Mouse (Mus musculus): ENCODE data around the gene Maco1. TPM values are rescaled to one million over a fixed set of nuclear protein-coding genes. Genes with fewer than 3 reads are reported as not detected.

Maco1 gene
- polyA plus RNA-seq, 1 experiment, result 14.6 TPM

DNA sequence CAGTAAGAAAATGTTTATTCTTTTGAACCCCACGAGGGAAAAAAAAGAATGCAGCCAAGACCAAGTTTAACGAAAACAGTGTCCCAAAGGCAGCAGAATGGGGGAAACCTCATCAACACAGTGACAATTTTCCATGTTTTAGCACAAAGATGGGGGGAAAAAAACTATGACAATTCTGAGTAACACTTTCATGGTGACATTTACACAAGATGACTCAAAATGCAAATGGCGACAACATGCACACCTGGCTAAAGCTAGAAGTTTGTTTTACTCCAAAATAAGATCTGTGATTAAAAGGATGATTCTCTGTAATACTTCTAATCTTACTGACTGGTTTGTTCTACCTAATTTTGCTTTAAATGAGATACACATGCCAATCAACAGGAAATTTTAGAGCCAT lies 50.4 kb downstream of the Maco1 start:
- Histone ChIP-seq H3K4me3 (ENCODE audit: insufficient read depth, poor library complexity, severe bottlenecking) (no peak overlapping the region), H3K36me3 (ENCODE audit: control insufficient read depth, insufficient read depth) (peaks cover 40% of the 10 kb centered on the region), H3K27me3 (ENCODE audit: control insufficient read depth, insufficient read depth, insufficient read length) (no peaks in the 10 kb centered on the region), H3K79me3 (ENCODE audit: low read depth) (no peaks in the 10 kb centered on the region), H3ac (ENCODE audit: control insufficient read depth, insufficient read length, low read depth) (no peak overlapping the region), H3K79me2 (ENCODE audit: control insufficient read depth, insufficient read depth) (no peaks in the 10 kb centered on the region)
- TF ChIP-seq MYOG (IDR thresholded peaks at IDR 0.05; ENCODE audit: control insufficient read depth, extremely low read depth, insufficient read length) (no peak), FOSL1 (IDR thresholded peaks at IDR 0.05; ENCODE audit: insufficient read depth, low read length, poor library complexity, severe bottlenecking) (no peak), MAX (IDR thresholded peaks at IDR 0.05) (no peak)

DNA sequence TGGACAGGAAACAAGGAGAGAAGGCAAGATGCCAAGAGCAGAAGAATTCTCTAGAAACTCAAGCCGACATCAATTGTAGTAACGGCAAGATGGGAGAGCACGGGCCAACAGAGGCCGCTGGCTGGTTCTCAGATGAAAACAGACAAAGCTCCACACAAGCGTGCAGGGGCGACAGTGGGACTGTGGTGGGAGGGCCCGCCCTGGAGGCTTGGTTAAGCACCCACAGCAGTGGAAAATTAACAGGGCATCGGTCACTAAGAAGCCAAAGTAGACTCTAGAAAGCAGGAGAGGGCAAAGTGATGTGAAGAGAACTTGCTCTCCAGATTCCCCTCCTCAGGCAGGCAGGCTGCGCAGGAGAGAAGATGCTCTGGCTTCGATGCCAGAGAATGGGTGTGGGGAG lies 51.0 kb downstream of the Maco1 start:
- Histone ChIP-seq H3K27me3 (ENCODE audit: control insufficient read depth, insufficient read depth, insufficient read length) (no peaks in the 10 kb centered on the region), H3ac (ENCODE audit: control insufficient read depth, insufficient read length, low read depth) (no peak overlapping the region), H3K36me3 (ENCODE audit: control insufficient read depth, insufficient read depth) (peaks cover 36% of the 10 kb centered on the region), H3K79me2 (ENCODE audit: control insufficient read depth, insufficient read depth) (no peaks in the 10 kb centered on the region), H3K4me3 (ENCODE audit: insufficient read depth, poor library complexity, severe bottlenecking) (no peak overlapping the region), H3K79me3 (ENCODE audit: low read depth) (no peaks in the 10 kb centered on the region)
- TF ChIP-seq MAX (IDR thresholded peaks at IDR 0.05) (no peak), MYOD1 (IDR thresholded peaks at IDR 0.05; ENCODE audit: control insufficient read depth, insufficient read length, low read depth) (no peak), CTCF (IDR thresholded peaks at IDR 0.05; ENCODE audit: control insufficient read depth, insufficient read depth, insufficient read length) (no peak), CEBPB (IDR thresholded peaks at IDR 0.05; ENCODE audit: low read depth) (no peak), FOSL1 (IDR thresholded peaks at IDR 0.05; ENCODE audit: insufficient read depth, low read length, poor library complexity, severe bottlenecking) (no peak), USF1 (IDR thresholded peaks at IDR 0.05; ENCODE audit: low read depth) (no peak), MYOG (IDR thresholded peaks at IDR 0.05; ENCODE audit: control insufficient read depth, extremely low read depth, insufficient read length) (no peak)

DNA sequence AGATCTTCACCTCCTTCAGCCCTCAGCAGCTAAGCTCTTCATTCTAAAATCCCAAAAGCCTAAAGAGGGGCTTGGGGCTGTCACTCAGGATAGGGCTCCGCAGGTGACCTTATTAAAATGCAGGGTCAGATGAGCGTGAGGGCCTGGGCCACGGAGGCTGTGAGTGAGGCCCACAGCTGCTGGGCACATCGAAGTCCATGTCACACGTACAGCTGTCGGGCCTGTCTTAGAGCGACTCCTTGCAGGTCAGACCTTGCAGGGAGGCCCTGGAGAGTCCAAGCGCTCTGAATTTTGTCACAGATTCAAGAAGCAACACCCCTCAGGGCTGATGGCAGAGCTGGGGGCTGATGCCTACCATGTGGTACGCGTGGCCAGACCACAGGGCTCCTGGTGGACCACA lies 52.5 kb downstream of the Maco1 start:
- H3K36me3 ChIP-seq (ENCODE audit: control insufficient read depth, insufficient read depth), result peaks cover 23% of the 10 kb centered on the region
- no peak overlapping the region for H3ac ChIP-seq (ENCODE audit: control insufficient read depth, insufficient read length, low read depth)
- H3K79me3 ChIP-seq (ENCODE audit: low read depth), result no peaks in the 10 kb centered on the region
- H3K4me3 ChIP-seq (ENCODE audit: insufficient read depth, poor library complexity, severe bottlenecking), result no peak overlapping the region
- H3K79me2 ChIP-seq (ENCODE audit: control insufficient read depth, insufficient read depth), result no peaks in the 10 kb centered on the region
- no peaks in the 10 kb centered on the region for H3K27me3 ChIP-seq (ENCODE audit: control insufficient read depth, insufficient read depth, insufficient read length)
- TF ChIP-seq MYOD1 (IDR thresholded peaks at IDR 0.05; ENCODE audit: control insufficient read depth, insufficient read length, low read depth), result no peak
- TF ChIP-seq CEBPB (IDR thresholded peaks at IDR 0.05; ENCODE audit: low read depth), result no peak
- TF ChIP-seq CTCF (IDR thresholded peaks at IDR 0.05; ENCODE audit: control insufficient read depth, insufficient read depth, insufficient read length), result no peak
- TF ChIP-seq FOSL1 (IDR thresholded peaks at IDR 0.05; ENCODE audit: insufficient read depth, low read length, poor library complexity, severe bottlenecking), result no peak
- no peak for TF ChIP-seq MYOG (IDR thresholded peaks at IDR 0.05; ENCODE audit: control insufficient read depth, extremely low read depth, insufficient read length)
- TF ChIP-seq MAX (IDR thresholded peaks at IDR 0.05), result no peak
- TF ChIP-seq USF1 (IDR thresholded peaks at IDR 0.05; ENCODE audit: low read depth), result no peak

DNA sequence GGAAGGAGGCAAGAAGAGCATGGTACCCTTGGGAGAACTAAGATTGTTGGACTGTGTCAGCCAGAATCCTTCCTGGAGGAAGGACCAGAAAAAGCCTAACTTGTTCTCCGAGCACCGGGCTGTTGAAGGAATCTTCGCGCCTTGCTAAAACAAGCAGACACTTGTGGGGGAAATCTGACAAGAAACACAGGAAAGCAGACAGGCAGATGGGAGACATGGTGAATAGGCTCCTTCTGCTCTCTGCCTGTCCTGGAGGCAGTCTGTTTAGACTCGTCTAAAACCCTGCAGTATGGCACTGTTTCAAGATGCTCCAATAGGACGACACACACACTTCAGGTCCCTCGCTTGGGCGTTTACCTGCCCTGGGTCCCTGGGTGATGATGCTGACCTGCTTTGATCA lies 53.0 kb downstream of the Maco1 start:
- TF ChIP-seq CTCF (IDR thresholded peaks at IDR 0.05; ENCODE audit: control insufficient read depth, insufficient read depth, insufficient read length) (no peak), CEBPB (IDR thresholded peaks at IDR 0.05; ENCODE audit: low read depth) (no peak), MAX (IDR thresholded peaks at IDR 0.05) (no peak), MYOD1 (IDR thresholded peaks at IDR 0.05; ENCODE audit: control insufficient read depth, insufficient read length, low read depth) (no peak), FOSL1 (IDR thresholded peaks at IDR 0.05; ENCODE audit: insufficient read depth, low read length, poor library complexity, severe bottlenecking) (no peak), USF1 (IDR thresholded peaks at IDR 0.05; ENCODE audit: low read depth) (no peak), MYOG (IDR thresholded peaks at IDR 0.05; ENCODE audit: control insufficient read depth, extremely low read depth, insufficient read length) (no peak)
- no peaks in the 10 kb centered on the region for H3K79me3 ChIP-seq (ENCODE audit: low read depth)
- H3K79me2 ChIP-seq (ENCODE audit: control insufficient read depth, insufficient read depth), result no peaks in the 10 kb centered on the region
- H3K36me3 ChIP-seq (ENCODE audit: control insufficient read depth, insufficient read depth), result peaks cover 19% of the 10 kb centered on the region
- no peak overlapping the region for H3ac ChIP-seq (ENCODE audit: control insufficient read depth, insufficient read length, low read depth)
- H3K27me3 ChIP-seq (ENCODE audit: control insufficient read depth, insufficient read depth, insufficient read length), result no peaks in the 10 kb centered on the region
- no peak overlapping the region for H3K4me3 ChIP-seq (ENCODE audit: insufficient read depth, poor library complexity, severe bottlenecking)

DNA sequence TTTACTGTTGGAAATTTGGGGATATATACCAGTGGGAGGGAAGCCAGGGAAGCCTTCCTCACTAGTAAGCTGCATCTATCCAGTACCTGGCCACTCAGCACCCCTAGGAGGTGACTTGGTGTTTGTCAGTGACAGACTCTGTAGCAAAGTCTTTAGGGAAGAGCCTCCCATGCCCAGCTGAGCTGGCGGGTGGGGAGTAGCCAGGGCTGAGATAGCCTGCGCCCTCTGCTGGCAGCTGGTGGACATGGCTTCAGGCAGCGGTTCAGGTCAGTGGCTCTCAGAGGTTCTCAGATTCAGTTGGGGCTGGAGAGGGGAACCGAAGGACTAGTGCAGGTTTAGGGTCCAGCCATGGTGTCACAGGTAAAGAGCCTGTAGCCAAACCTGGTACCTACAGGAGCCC lies 53.9 kb downstream of the Maco1 start:
- no peaks in the 10 kb centered on the region for H3K79me3 ChIP-seq (ENCODE audit: low read depth)
- no peak overlapping the region for H3ac ChIP-seq (ENCODE audit: control insufficient read depth, insufficient read length, low read depth)
- H3K36me3 ChIP-seq (ENCODE audit: control insufficient read depth, insufficient read depth), result peaks cover 18% of the 10 kb centered on the region
- TF ChIP-seq MYOD1 (IDR thresholded peaks at IDR 0.05; ENCODE audit: control insufficient read depth, insufficient read length, low read depth) (no peak), CTCF (IDR thresholded peaks at IDR 0.05; ENCODE audit: control insufficient read depth, insufficient read depth, insufficient read length) (peak; percentile 94)
- no peak overlapping the region for H3K4me3 ChIP-seq (ENCODE audit: insufficient read depth, poor library complexity, severe bottlenecking)
- H3K79me2 ChIP-seq (ENCODE audit: control insufficient read depth, insufficient read depth), result no peaks in the 10 kb centered on the region
- H3K27me3 ChIP-seq (ENCODE audit: control insufficient read depth, insufficient read depth, insufficient read length), result no peaks in the 10 kb centered on the region

DNA sequence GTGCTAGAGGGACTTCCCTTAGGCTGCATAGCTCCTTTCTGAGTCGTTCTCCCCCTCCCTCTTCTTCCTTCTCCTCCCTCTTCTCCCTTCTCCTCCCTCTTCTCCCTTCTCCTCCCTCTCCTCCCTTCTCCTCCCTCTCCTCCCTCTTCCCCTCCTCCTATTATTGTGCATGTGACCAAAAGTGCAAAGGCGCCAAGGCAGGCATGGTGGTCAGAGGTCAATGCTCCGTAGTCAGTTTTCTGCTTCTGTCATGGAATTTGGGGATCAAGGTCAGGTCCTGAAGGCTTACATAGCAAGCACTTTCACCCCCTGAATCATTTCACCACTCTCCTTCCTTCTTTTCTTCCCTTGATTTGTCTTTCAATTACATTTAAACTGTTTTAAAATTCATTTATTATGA lies 54.3 kb downstream of the Maco1 start:
- H3K27me3 ChIP-seq (ENCODE audit: control insufficient read depth, insufficient read depth, insufficient read length), result no peaks in the 10 kb centered on the region
- H3ac ChIP-seq (ENCODE audit: control insufficient read depth, insufficient read length, low read depth), result no peak overlapping the region
- H3K36me3 ChIP-seq (ENCODE audit: control insufficient read depth, insufficient read depth), result peaks cover 15% of the 10 kb centered on the region
- TF ChIP-seq MYOD1 (IDR thresholded peaks at IDR 0.05; ENCODE audit: control insufficient read depth, insufficient read length, low read depth) (no peak), USF1 (IDR thresholded peaks at IDR 0.05; ENCODE audit: low read depth) (no peak), CEBPB (IDR thresholded peaks at IDR 0.05; ENCODE audit: low read depth) (no peak), CTCF (IDR thresholded peaks at IDR 0.05; ENCODE audit: control insufficient read depth, insufficient read depth, insufficient read length) (no peak), MAX (IDR thresholded peaks at IDR 0.05) (no peak), MYOG (IDR thresholded peaks at IDR 0.05; ENCODE audit: control insufficient read depth, extremely low read depth, insufficient read length) (no peak), FOSL1 (IDR thresholded peaks at IDR 0.05; ENCODE audit: insufficient read depth, low read length, poor library complexity, severe bottlenecking) (no peak)
- no peaks in the 10 kb centered on the region for H3K79me2 ChIP-seq (ENCODE audit: control insufficient read depth, insufficient read depth)
- no peaks in the 10 kb centered on the region for H3K79me3 ChIP-seq (ENCODE audit: low read depth)
- no peak overlapping the region for H3K4me3 ChIP-seq (ENCODE audit: insufficient read depth, poor library complexity, severe bottlenecking)
